Mouse (Mus musculus) liver, embryonic 18 days (tissue): ENCODE results near the gene Polm. TPM values are rescaled to one million over a fixed set of nuclear protein-coding genes. Genes with fewer than 3 reads are reported as not detected.

Source experiments
- polyA plus RNA-seq: library from polyadenylated mRNA; depleted of rRNA; stranded (reverse); fragments of >200 nt; gene quantifications from 2 replicates; pipeline ENCODE4 v1.2.3, GENCODE M21; 2012; rRNA removed

The Polm gene
- polyA plus RNA-seq = 5.3 and 5.4 TPM in 2 replicates

DNA sequence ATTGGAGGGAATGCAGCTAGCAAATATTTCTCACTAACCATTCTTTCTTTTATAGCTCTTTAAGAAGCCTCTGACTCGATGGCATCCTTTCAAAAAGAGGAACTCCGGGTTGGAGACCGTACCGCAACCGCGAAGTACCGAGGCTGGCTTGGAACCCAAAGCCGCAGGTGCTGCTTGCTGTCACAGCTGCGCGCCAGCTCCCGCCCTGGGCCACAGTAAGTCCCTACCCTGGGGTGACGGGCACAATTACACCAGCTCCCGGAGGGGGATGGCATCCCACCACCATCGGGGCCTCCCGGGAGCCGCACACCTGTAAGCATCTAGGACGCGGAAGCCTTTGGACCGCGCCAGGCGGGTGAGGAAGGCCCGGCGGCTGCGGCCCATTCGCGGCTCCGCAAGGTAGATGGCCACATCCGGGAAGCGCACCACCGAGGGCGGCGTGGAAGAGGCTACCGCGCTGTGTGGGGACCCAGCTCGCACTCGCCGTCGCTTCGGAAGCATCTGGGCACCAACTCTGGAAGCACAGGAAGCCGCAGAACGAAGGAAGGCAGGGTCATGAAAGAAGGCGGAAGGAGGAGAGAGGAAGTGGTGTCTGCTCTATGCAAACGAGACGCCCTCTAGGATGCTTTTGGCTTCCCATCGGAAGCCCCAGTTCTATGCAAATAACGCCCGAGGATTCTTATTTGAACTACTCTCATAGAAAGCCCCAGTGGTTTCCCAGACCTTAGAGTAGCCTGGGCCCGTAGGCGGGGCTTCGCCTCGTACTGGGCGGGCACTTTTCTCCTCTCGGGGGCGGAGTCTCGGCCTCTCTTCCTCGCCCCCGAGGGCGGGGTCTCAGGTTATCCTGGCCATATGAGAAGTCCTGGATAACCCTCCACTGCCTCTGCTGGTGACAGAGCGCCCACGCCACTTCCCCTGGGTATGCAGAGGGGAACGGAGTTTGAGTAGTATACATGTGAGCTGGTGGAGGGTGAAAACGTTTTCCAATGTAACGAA, at the start of gene Polm:
Gene Polm, minus strand, starts transcription at position 766 of the 996 bp plus-strand sequence.

DNA sequence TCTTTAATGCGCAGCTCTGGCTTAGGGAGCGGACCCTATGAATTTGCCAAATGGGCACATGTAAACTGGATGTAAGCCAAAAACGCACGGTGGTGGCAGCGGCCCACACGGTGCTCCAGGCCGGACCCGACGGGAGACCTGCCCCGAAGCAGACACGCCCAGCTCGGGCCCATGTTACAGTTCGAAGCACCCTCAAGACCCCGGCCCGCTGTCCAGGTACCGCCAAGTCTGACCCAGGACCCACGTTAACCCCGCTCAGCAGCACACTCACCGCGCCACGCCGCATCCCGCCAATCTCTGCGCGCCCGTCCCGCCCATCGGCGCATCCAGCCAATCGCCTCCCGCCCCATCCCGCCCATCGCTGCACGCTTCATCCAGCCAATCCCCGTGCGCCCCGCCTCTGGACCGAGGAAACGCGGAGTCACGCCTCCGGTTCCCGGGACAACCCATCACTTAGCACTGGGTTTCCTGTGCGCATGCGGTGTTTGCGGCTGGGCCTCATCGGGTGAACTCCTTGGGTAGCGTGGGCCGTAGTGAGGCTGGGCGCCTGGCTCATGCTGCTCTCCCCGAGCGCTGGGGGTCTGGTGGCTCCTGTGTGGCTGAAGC, 40.2 kb upstream of the Polm start, which contains the start of gene Pold2:
Gene Pold2, minus strand, starts transcription at position 372 of the 606 bp plus-strand sequence.

DNA sequence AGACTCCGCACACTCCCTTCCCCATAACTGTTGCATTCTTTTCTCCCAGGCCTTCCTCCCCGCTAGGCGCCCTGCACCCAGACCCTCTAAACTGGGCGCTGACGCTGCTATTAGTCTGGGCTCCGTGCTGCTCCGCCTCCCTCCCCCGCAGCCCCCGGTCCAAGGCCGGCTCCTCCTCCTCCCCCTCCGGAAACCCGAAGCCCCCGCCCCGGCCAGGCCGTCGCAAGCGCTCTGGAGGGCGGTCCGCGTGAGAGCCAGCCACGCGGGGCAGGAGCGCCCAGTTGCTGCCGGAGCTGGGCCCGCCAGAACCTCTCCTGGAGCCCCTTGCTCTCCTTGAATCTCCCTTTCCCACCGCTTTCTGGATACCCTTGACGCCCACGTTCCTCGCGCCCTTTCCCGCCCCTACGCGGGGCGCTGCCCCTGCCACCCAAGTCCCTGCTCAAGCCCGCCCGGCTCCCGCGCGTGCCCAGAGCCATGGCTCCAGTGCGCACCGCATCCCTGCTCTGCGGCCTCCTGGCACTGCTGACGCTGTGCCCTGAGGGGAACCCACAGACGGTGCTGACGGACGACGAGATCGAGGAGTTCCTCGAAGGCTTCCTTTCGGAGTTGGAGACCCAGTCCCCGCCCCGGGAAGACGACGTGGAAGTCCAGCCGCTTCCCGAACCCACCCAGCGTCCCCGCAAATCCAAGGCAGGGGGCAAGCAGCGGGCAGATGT, 24.0 kb upstream of the Polm start, which contains the start of gene Aebp1:
Gene Aebp1, plus strand, starts transcription at position 270 of the 716 bp plus-strand sequence.

DNA sequence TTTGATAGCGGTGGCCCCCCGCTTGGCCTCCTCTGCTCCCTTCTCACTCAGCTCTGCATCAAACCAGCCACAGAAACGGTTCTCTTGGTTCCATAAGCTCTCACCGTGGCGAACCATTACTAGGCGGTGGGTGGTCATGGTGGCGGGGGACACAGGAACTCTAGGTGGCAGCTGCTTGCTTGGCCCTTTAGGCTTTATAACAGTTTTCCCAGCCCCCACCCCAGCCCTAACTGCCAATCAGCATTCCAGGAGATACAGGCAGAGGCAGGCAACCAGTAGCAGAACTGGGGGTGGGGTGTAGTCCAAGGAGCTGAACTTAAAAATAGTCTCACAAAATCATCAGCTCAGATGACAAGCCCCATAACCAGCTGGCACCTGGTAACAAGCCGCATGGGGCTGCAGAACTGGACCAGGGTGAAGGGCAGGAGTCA, 34.2 kb downstream of the Polm start, which contains the start of gene Pgam2:
Gene Pgam2, minus strand, starts transcription at position 183 of the 431 bp plus-strand sequence.

DNA sequence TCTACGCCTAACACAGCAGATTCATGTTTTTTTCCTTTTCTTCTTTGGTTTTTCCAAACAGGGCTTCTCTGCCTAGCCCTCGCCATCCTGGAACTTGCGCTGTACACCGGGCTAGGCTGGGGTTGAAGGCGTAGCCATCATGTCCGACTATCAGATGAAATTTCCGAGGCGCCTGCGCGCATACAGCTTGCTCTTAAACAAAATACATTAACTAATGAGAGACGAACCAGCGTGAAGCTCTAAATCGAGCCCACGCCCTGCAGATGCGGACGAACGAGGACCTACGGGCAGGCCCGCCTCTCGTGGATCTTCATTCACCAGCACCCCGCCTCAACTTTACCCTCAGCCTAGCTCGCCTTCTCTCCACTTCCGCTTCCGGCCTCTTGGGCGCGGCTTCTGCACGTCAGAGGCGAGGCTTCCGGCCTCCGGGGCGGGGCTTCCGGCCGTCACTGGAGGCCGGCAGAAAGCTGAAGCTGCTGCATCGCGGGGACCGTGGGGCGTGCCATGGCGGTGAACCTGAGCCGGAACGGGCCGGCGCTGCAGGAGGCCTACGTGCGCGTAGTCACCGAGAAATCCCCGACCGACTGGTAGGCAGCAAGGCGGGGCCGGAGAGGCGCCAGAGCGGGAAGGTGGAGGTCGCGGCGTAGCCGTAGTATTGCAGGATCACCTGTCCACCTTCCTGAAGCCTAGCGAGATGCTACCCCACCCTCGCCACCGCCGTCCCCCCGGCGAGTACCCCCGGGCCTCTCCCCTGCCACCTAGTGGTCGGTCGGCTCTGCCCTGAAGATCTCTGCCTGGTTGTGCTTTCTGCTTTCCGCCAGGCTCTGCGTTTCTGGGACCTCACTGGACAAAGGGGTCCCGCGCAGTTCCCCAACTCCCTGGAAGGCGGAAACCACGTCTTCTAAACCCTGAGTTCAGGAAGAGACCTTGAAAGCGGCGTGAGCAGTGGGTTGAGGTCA, 49.5 kb downstream of the Polm start, which contains the start of gene Dbnl:
Gene Dbnl, plus strand, starts transcription at position 433 of the 959 bp plus-strand sequence.

Other genes with a start within 250 kb of the Polm start
- 58.1 and 61.8 TPM in 2 replicates for gene Mrps24, start 122.3 kb downstream of the Polm start, polyA plus RNA-seq
- gene Urgcp, start 75.6 kb downstream of the Polm start, polyA plus RNA-seq = 3.8 and 4.0 TPM in 2 replicates
- 30.6 and 33.7 TPM in 2 replicates for gene Dbnl, start 49.5 kb downstream of the Polm start, polyA plus RNA-seq
- gene Pgam2, start 34.3 kb downstream of the Polm start, polyA plus RNA-seq = 0.22 and 0.72 TPM in 2 replicates
- gene Aebp1, start 23.9 kb upstream of the Polm start, polyA plus RNA-seq = 2.3 and 3.0 TPM in 2 replicates
- 33.2 and 39.5 TPM in 2 replicates for gene Pold2, start 40.3 kb upstream of the Polm start, polyA plus RNA-seq
- gene Myl7, start 60.8 kb upstream of the Polm start, polyA plus RNA-seq = 1.9 and 2.0 TPM in 2 replicates
- gene Gck, start 112.1 kb upstream of the Polm start, polyA plus RNA-seq = 9.9 and 21.9 TPM in 2 replicates
- gene Ykt6, start 117.7 kb upstream of the Polm start, polyA plus RNA-seq = 17.0 and 19.3 TPM in 2 replicates
- 2.4 and 2.7 TPM in 2 replicates for gene Camk2b, start 228.3 kb upstream of the Polm start, polyA plus RNA-seq